Mouse (Mus musculus) spleen, adult 2 months (tissue): ENCODE measurements around the gene Vapb. TPM values are rescaled to one million over a fixed set of nuclear protein-coding genes. Genes with fewer than 3 reads are reported as not detected.

ENCODE experiments used
- DNase-seq, 2 experiments: peaks; one replicate each; pipeline versions ENCODE4 v3.0.0 to v3.0.0-alpha.2; 2012 to 2021; ENCODE audit warnings: low spot score in 2 of 2, low read depth in 1 of 2
- H3K27ac ChIP-seq: fragments of 200-500 bp; 2 replicates; pipeline ENCODE4 v1.5.1; 2012; ENCODE audit warnings: low read length, inconsistent platforms; ENCODE audit not compliant: insufficient read depth
- H3K27me3 ChIP-seq: fragments of 200-500 bp; 2 replicates; pipeline ENCODE4 v1.6.1; 2012; ENCODE audit warnings: mild to moderate bottlenecking, moderate library complexity, low read length, inconsistent platforms; ENCODE audit not compliant: control insufficient read depth, insufficient read depth
- H3K36me3 ChIP-seq: fragments of 200-500 bp; 2 replicates; pipeline ENCODE4 v1.6.1; 2012; ENCODE audit warnings: mild to moderate bottlenecking, low read length, inconsistent platforms; ENCODE audit not compliant: control insufficient read depth, insufficient read depth
- H3K4me1 ChIP-seq: fragments of 200-500 bp; 2 replicates; pipeline ENCODE4 v1.6.1; 2011; ENCODE audit warnings: inconsistent platforms; ENCODE audit not compliant: control insufficient read depth, insufficient read depth, insufficient read length
- H3K4me3 ChIP-seq: fragments of 200-500 bp; 2 replicates; pipeline ENCODE4 v1.5.1; 2011; ENCODE audit warnings: mild to moderate bottlenecking, inconsistent platforms; ENCODE audit not compliant: insufficient read depth, insufficient read length; ENCODE audit errors: extremely low read depth
- CTCF ChIP-seq: fragments of 200-500 bp; IDR thresholded peaks from 2 replicates; pipeline ENCODE4 v1.5.1; 2011; ENCODE audit warnings: mild to moderate bottlenecking, inconsistent platforms; ENCODE audit not compliant: insufficient read depth, insufficient read length, insufficient replicate concordance; ENCODE audit errors: extremely low read depth
- POLR2A ChIP-seq: fragments of 200-500 bp; IDR thresholded peaks from 2 replicates; pipeline ENCODE4 v1.6.1; 2011; ENCODE audit warnings: low read depth, low read length, inconsistent platforms
- WGBS: fragments of 180-500 bp; shearing (Covaris S2); methylation state at CpG from one replicate; pipeline ENCODE4 v1.1.7; 2018; 5-methylcytosine and 5-hydroxymethylcytosine counted together
- polyA plus RNA-seq: library from polyadenylated mRNA; depleted of rRNA; stranded (reverse); fragments of >200 nt; gene quantifications from 2 replicates; pipeline ENCODE4 v1.2.3, GENCODE M21; 2012; rRNA removed

Vapb gene
- polyA plus RNA-seq = 6.8 and 6.9 TPM in 2 replicates

DNA sequence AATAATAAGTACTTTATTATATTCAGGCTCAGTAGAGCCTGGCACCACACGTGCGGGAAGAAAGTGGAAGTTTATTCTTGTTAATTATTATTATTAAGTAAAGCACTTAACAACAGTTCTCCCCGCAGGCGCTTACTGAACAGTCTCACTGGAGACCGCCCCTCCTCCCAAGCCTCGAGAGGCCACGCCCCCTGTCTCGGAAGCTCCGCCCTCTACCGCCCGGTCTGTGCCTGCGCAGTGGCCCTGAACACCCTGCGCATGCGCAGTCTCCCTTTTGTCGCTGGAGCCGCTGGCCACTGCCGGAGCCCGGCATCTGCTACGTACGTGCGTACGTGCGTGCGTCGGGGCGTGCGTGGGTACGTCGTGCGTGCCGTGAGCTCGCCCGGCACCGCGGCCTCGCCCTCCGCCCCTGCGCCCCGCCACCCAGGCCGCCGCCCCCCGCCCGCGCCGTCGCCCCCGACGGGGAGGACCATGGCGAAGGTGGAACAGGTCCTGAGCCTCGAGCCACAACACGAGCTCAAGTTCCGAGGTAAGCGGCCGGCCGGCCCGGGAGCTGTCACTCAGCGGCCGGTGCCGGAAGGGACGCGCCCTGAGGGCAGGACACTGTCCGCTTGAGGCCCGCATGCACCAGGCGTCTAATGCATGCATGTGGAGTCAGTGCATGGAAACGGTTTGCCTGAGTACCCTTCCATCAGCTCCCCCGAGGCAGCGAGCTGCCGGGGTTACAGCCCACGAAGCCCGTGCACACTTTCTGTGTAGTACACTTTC is at the start of gene Vapb:
Gene Vapb (plus strand): TSS at position 290 of the 768 bp plus-strand sequence.
- WGBS = under 1% methylated on average over 69 of the region's 70 CpGs
- TF ChIP-seq POLR2A = no peak
- no peak for TF ChIP-seq CTCF
- Histone ChIP-seq H3K36me3 (no peaks in the 10 kb centered on the region), H3K27ac (peak within 1 kb of the TSS; percentile 6; the same call in 1 of the 2 replicates), H3K4me3 (peak within 1 kb of the TSS; percentile 84), H3K4me1 (peaks cover 7% of the 10 kb centered on the region), H3K27me3 (no peaks in the 10 kb centered on the region)
- DNase-seq = peak; percentile 91 to 99

DNA sequence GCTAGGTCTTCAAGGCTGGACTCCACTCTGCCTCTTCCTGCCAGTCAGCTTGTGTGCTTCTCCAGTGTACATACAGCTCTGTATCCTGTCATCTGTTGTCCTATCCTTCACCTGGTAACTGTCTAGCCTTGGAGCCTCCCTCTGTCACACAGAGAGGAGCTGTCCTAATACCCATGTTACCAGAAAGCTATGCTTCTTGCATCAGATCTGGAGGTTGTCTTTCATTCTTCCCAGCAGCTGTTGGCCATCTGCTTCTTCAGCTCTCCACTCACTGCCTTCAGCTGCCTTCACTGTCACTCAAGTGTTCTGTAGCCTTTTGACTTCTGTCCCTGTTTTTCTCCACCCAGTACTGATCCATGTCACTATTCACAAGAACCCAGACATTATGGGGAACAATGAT is 47.5 kb upstream of the Vapb start:
- H3K27me3 ChIP-seq = no peaks in the 10 kb centered on the region
- DNase-seq = no peak
- H3K36me3 ChIP-seq = peaks cover 8% of the 10 kb centered on the region
- H3K27ac ChIP-seq = no peak overlapping the region
- no peak overlapping the region for H3K4me3 ChIP-seq
- H3K4me1 ChIP-seq = peaks cover 2% of the 10 kb centered on the region; the same call in 1 of the 2 replicates
- TF ChIP-seq POLR2A (no peak), CTCF (no peak)

DNA sequence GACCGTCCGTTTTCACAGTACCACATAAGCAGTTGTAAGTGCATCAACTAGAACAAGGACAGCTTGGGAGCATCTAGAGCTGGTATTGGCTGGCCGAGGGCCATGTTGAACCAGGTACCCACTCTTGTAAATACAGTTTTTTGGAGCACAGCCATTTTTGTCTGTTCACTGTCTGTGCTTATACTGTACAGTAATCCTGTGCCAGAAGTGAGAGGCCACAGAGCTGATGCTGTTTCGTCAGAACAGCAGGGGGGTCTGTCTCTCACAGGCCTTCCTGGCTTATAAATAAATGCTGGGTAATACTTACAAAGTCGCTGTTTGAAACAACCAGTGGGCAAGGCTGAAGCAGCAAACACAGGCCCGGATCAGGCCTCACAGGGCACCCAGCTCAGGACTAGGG is 45.6 kb upstream of the Vapb start:
- Histone ChIP-seq H3K27me3 (no peaks in the 10 kb centered on the region), H3K4me1 (no peaks in the 10 kb centered on the region), H3K36me3 (peaks cover 19% of the 10 kb centered on the region), H3K27ac (no peak overlapping the region), H3K4me3 (no peak overlapping the region)
- 95% methylated on average over 6 of the region's 6 CpGs for WGBS
- no peak for DNase-seq
- TF ChIP-seq POLR2A (no peak), CTCF (no peak)

- H3K4me1 ChIP-seq = no peaks in the 10 kb centered on the region
- 84% methylated on average over 2 of the region's 2 CpGs for WGBS
- no peak overlapping the region for H3K27ac ChIP-seq
- no peak overlapping the region for H3K4me3 ChIP-seq
- no peaks in the 10 kb centered on the region for H3K27me3 ChIP-seq
- peaks cover 23% of the 10 kb centered on the region for H3K36me3 ChIP-seq
- TF ChIP-seq CTCF = no peak
- no peak for DNase-seq
Observed at GRCm38 (mm10) chr2:173692693-173693092, 44.6 kb upstream of the Vapb start.

DNA sequence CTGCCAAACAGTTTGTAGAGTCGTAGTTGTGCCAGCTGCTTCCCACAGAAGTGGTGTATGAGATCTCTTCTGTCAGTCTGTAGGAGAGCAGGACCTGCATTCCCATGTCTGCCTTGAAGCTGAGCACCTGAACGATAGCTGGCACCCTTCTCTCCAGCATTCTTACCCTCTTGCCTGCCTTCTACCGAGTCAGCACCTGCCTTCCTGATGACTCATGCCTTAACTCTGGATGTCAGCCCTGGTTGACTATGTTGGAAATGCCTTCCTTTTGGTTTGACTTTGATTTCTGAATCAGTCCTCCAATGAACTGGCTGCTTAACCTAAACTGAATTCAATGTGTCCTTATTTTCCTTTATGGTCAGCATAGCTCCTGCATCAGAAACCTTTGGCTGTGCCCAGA is 38.5 kb upstream of the Vapb start:
- no peak overlapping the region for H3K27ac ChIP-seq
- H3K36me3 ChIP-seq = peaks cover 42% of the 10 kb centered on the region
- no peak overlapping the region for H3K4me3 ChIP-seq
- H3K4me1 ChIP-seq = no peaks in the 10 kb centered on the region
- WGBS = 86% methylated on average over 3 of the region's 3 CpGs
- DNase-seq = no peak
- H3K27me3 ChIP-seq = no peaks in the 10 kb centered on the region
- TF ChIP-seq POLR2A (no peak), CTCF (no peak)

DNA sequence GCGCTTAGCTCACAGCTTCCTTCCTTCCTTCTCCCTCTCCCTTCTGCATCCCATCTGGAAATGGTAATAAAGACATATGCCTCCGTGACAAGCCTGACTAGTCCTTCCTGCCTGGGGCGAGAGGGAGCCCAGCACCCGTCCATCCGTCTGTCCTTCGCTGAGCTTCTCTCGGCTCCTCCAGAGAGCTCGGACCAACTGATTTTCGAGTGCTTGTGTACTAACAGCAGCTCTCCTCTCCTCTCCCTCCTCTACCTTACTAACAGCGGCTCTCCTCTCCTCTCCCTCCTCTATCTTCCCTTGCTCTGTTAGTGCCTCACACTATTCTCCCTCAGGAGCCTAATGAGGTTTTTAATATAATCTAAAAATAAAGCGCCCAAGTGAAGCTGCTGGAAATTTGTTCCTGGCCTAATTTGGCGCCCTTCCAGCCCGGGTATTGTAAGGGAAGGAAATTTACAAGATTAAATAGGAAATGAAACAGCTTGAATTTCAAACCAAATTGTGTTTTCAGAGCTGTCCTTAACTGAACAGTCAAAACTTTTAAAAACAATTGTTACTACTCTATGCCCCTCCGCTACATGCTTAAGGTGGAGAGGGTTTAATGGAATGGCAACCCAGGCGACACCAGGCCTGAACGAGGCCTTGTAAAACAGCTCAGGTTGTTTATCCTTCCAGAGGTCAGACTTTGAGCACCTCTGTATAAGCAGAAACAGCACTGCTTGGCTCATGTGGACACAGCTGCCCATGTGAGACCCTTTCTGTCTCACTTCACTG is 35.0 kb upstream of the Vapb start:
- no peak for DNase-seq
- Histone ChIP-seq H3K4me1 (no peaks in the 10 kb centered on the region), H3K27ac (0 out of 2 replicates have a peak overlapping the region, but pooled peaks have one; percentile 16), H3K36me3 (peaks cover 30% of the 10 kb centered on the region), H3K27me3 (no peaks in the 10 kb centered on the region), H3K4me3 (no peak overlapping the region)
- TF ChIP-seq POLR2A = no peak
- no peak for TF ChIP-seq CTCF
- 78% methylated on average over 16 of the region's 16 CpGs for WGBS

GRCm38 (mm10) chr2:173702867-173703237 is 34.5 kb upstream of the Vapb start:
- H3K36me3 ChIP-seq = peaks cover 28% of the 10 kb centered on the region
- H3K4me3 ChIP-seq = no peak overlapping the region
- H3K4me1 ChIP-seq = no peaks in the 10 kb centered on the region
- H3K27ac ChIP-seq = no peak overlapping the region
- TF ChIP-seq POLR2A = no peak
- no peak for TF ChIP-seq CTCF
- no peak for DNase-seq
- no peaks in the 10 kb centered on the region for H3K27me3 ChIP-seq
- WGBS = 93% methylated on average over 12 of the region's 12 CpGs
